Mouse (Mus musculus): ENCODE results near the gene Ccdc12. TPM values are rescaled to one million over a fixed set of nuclear protein-coding genes. Genes with fewer than 3 reads are reported as not detected.

The Ccdc12 gene
- polyA plus RNA-seq, 1 experiment from 2014 or later = 106 TPM

- Histone ChIP-seq H3K9me3 (ENCODE audit: control insufficient read depth, low read length) (no peaks in the 10 kb centered on the region), H3K4me2 (ENCODE audit: low read length) (no peak overlapping the region), H3K9ac (replicated peaks; ENCODE audit: low read length) (no peak overlapping the region), H3K4me1 (ENCODE audit: control insufficient read depth, insufficient read depth, low read length) (peaks cover 38% of the 10 kb centered on the region), H3K27ac (replicated peaks; ENCODE audit: low read depth, low read length) (0 out of 2 replicates have a peak overlapping the region, but pooled peaks have one; percentile 20), H3K27me3 (ENCODE audit: control insufficient read depth, insufficient read depth, low read length) (no peaks in the 10 kb centered on the region), H3K4me3 (replicated peaks; ENCODE audit: low read depth, low read length) (no peak overlapping the region), H3K36me3 (ENCODE audit: control insufficient read depth, insufficient read depth, low read length) (no peaks in the 10 kb centered on the region)
- WGBS = 81% methylated on average over 5 of the region's 5 CpGs
- DNase-seq (no peak), ATAC-seq (ENCODE audit: low FRiP score, low TSS enrichment) (no peak; the same call in 1 of the 2 replicates)
These were observed 29.3 kb downstream of the Ccdc12 start for GRCm38 (mm10) chr9:110685591-110685990.

DNA sequence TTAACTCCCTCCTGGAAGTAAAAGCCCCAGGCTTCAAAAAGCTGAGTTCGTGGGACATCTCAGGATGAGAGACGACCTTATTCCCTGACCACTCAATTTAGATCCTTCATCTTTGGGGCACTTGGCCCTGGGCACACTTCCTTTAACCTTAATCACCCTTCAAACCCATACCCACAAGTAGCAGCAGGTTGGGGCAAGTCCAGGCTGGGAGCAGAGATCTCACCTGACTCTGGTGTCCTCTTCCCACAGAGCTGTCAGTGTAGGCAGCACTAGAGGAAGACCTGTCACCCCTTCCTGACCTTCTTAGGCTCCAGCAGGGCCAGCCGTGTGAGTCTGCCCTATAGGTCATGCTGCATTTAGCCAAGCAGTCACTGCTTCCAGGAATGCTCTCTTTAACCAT lies 30.2 kb downstream of the Ccdc12 start:
- Histone ChIP-seq H3K9me3 (ENCODE audit: control insufficient read depth, low read length) (no peaks in the 10 kb centered on the region), H3K9ac (replicated peaks; ENCODE audit: low read length) (no peak overlapping the region), H3K4me2 (ENCODE audit: low read length) (no peak overlapping the region), H3K4me3 (replicated peaks; ENCODE audit: low read depth, low read length) (no peak overlapping the region), H3K27me3 (ENCODE audit: control insufficient read depth, insufficient read depth, low read length) (no peaks in the 10 kb centered on the region), H3K4me1 (ENCODE audit: control insufficient read depth, insufficient read depth, low read length) (peaks cover 38% of the 10 kb centered on the region), H3K27ac (replicated peaks; ENCODE audit: low read depth, low read length) (no peak overlapping the region), H3K36me3 (ENCODE audit: control insufficient read depth, insufficient read depth, low read length) (no peaks in the 10 kb centered on the region)
- DNase-seq (no peak), ATAC-seq (ENCODE audit: low FRiP score, low TSS enrichment) (no peak)
- WGBS = 56% methylated on average over 3 of the region's 3 CpGs

GRCm38 (mm10) chr9:110687061-110687460 lies 30.8 kb downstream of the Ccdc12 start:
- Histone ChIP-seq H3K4me3 (replicated peaks; ENCODE audit: low read depth, low read length) (no peak overlapping the region), H3K4me1 (ENCODE audit: control insufficient read depth, insufficient read depth, low read length) (peaks cover 34% of the 10 kb centered on the region), H3K4me2 (ENCODE audit: low read length) (no peak overlapping the region), H3K9ac (replicated peaks; ENCODE audit: low read length) (no peak overlapping the region), H3K27me3 (ENCODE audit: control insufficient read depth, insufficient read depth, low read length) (no peaks in the 10 kb centered on the region), H3K36me3 (ENCODE audit: control insufficient read depth, insufficient read depth, low read length) (no peaks in the 10 kb centered on the region), H3K9me3 (ENCODE audit: control insufficient read depth, low read length) (no peaks in the 10 kb centered on the region), H3K27ac (replicated peaks; ENCODE audit: low read depth, low read length) (no peak overlapping the region)
- no peak for DNase-seq
- ATAC-seq (ENCODE audit: low FRiP score, low TSS enrichment) = no peak
- 61% methylated on average over 5 of the region's 5 CpGs for WGBS

DNA sequence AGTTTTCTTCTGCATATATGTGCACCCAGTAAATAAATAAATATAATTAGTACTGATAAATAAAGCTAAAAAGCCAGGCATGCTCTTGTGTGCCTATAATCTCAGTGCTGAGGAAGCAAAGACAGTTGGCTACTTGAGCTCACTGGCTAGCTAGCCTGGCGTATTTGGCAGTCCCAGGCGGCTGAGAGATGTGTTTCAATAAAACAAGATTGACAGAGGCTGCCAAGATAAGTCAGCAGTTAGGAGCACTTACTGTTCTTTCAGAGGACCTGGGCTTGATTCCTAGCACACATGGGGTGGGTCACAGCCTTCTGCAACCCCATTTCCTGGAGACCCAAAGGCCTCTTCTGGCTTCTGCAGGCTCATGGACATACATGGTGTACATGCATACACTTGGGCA lies 31.5 kb downstream of the Ccdc12 start:
- ATAC-seq (ENCODE audit: low FRiP score, low TSS enrichment) = no peak
- no peak overlapping the region for H3K4me2 ChIP-seq (ENCODE audit: low read length)
- no peaks in the 10 kb centered on the region for H3K36me3 ChIP-seq (ENCODE audit: control insufficient read depth, insufficient read depth, low read length)
- WGBS = 85% methylated on average over 2 of the region's 2 CpGs
- no peaks in the 10 kb centered on the region for H3K27me3 ChIP-seq (ENCODE audit: control insufficient read depth, insufficient read depth, low read length)
- peaks cover 28% of the 10 kb centered on the region for H3K4me1 ChIP-seq (ENCODE audit: control insufficient read depth, insufficient read depth, low read length)
- H3K27ac ChIP-seq (replicated peaks; ENCODE audit: low read depth, low read length) = no peak overlapping the region
- no peak for DNase-seq
- H3K9ac ChIP-seq (replicated peaks; ENCODE audit: low read length) = no peak overlapping the region
- H3K9me3 ChIP-seq (ENCODE audit: control insufficient read depth, low read length) = no peaks in the 10 kb centered on the region
- H3K4me3 ChIP-seq (replicated peaks; ENCODE audit: low read depth, low read length) = no peak overlapping the region

DNA sequence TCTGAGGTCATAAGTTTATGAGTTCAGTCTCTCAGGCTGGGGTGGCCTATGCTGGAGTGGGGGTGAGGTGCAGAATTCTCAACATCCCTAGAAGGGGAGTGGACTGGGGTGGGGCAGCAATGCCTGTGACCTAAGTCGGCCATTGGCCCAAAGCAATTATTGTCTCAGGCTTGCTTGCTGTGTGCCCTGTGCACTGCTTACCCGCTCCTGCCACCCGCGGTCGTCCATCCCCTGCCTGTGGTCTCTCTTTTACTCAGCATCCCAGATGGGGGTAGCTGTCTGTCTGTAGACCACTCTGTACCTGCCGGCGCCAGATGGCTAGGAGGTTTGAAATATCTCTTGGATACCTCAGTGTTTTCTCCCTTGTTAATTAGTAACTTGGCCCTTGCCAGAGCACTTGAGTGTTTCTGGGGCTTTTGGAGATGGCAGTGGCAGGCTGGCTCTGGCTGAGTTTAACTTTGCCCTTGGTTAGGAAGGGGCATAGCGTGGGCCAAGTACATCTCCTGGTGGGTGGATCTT lies 33.0 kb downstream of the Ccdc12 start:
- H3K4me2 ChIP-seq (ENCODE audit: low read length) = no peak overlapping the region
- ATAC-seq (ENCODE audit: low FRiP score, low TSS enrichment) = no peak
- WGBS = 91% methylated on average over 8 of the region's 8 CpGs

DNA sequence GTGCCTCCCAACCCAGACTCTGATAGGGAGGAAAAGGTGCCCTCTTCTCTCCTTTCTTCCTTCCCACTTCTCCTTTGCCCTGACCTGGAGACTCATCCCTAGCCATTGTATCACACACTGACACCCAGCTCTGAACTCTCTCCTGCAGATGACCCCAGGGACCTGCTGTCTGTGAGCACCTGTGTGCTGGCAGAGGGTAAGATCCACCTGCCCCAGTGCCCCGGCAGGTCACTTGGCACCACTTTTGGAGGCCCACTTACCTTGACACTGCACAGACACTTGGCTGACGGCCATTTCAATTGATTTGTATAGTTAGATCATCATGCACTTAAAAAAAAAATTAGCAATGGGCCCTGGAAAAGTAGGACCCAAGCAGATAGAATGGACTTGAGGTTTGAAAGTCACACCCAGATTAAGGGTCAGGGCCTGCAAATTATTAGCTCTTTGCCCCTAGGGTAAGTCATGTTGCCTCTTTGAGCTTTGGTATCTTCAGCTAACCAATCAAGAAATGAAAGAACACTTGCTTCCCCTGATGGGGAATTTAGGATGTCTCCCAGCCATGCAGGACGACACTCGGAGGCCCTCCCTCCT lies 39.0 kb downstream of the Ccdc12 start:
- Histone ChIP-seq H3K4me1 (ENCODE audit: control insufficient read depth, insufficient read depth, low read length) (no peaks in the 10 kb centered on the region), H3K4me3 (replicated peaks; ENCODE audit: low read depth, low read length) (no peak overlapping the region), H3K27ac (replicated peaks; ENCODE audit: low read depth, low read length) (no peak overlapping the region), H3K27me3 (ENCODE audit: control insufficient read depth, insufficient read depth, low read length) (no peaks in the 10 kb centered on the region), H3K9ac (replicated peaks; ENCODE audit: low read length) (no peak overlapping the region), H3K4me2 (ENCODE audit: low read length) (no peak overlapping the region), H3K9me3 (ENCODE audit: control insufficient read depth, low read length) (no peaks in the 10 kb centered on the region), H3K36me3 (ENCODE audit: control insufficient read depth, insufficient read depth, low read length) (peaks cover 25% of the 10 kb centered on the region)
- no peak for ATAC-seq (ENCODE audit: low FRiP score, low TSS enrichment)
- WGBS = 91% methylated on average over 4 of the region's 4 CpGs
- DNase-seq = no peak

More for the DNA sequence above, 33.0 kb downstream of the Ccdc12 start:
- no peak overlapping the region for H3K27ac ChIP-seq (replicated peaks; ENCODE audit: low read depth, low read length)
- H3K36me3 ChIP-seq (ENCODE audit: control insufficient read depth, insufficient read depth, low read length) = 0 out of 2 replicates have a peak, but pooled peaks cover 6% of the 10 kb centered on the region
- peaks cover 14% of the 10 kb centered on the region; the same call in 1 of the 2 replicates for H3K4me1 ChIP-seq (ENCODE audit: control insufficient read depth, insufficient read depth, low read length)
- no peaks in the 10 kb centered on the region for H3K27me3 ChIP-seq (ENCODE audit: control insufficient read depth, insufficient read depth, low read length)
- no peak overlapping the region for H3K4me3 ChIP-seq (replicated peaks; ENCODE audit: low read depth, low read length)
- no peaks in the 10 kb centered on the region for H3K9me3 ChIP-seq (ENCODE audit: control insufficient read depth, low read length)
- DNase-seq = no peak
- no peak overlapping the region for H3K9ac ChIP-seq (replicated peaks; ENCODE audit: low read length)

GRCm38 (mm10) chr9:110696427-110696826 lies 40.1 kb downstream of the Ccdc12 start:
- WGBS = 94% methylated on average over 5 of the region's 5 CpGs

GRCm38 (mm10) chr9:110697465-110697864 lies 41.2 kb downstream of the Ccdc12 start:
- H3K27ac ChIP-seq (replicated peaks; ENCODE audit: low read depth, low read length) = no peak overlapping the region
- no peak overlapping the region for H3K4me3 ChIP-seq (replicated peaks; ENCODE audit: low read depth, low read length)
- H3K4me2 ChIP-seq (ENCODE audit: low read length) = no peak overlapping the region
- H3K4me1 ChIP-seq (ENCODE audit: control insufficient read depth, insufficient read depth, low read length) = no peaks in the 10 kb centered on the region
- ATAC-seq (ENCODE audit: low FRiP score, low TSS enrichment) = no peak
- H3K9ac ChIP-seq (replicated peaks; ENCODE audit: low read length) = no peak overlapping the region
- no peaks in the 10 kb centered on the region for H3K27me3 ChIP-seq (ENCODE audit: control insufficient read depth, insufficient read depth, low read length)
- no peaks in the 10 kb centered on the region for H3K9me3 ChIP-seq (ENCODE audit: control insufficient read depth, low read length)
- DNase-seq = no peak
- peaks cover 25% of the 10 kb centered on the region for H3K36me3 ChIP-seq (ENCODE audit: control insufficient read depth, insufficient read depth, low read length)
- 81% methylated on average over 3 of the region's 3 CpGs for WGBS

More at GRCm38 (mm10) chr9:110696427-110696826, 40.1 kb downstream of the Ccdc12 start:
- Histone ChIP-seq H3K9me3 (ENCODE audit: control insufficient read depth, low read length) (no peaks in the 10 kb centered on the region), H3K4me3 (replicated peaks; ENCODE audit: low read depth, low read length) (no peak overlapping the region), H3K27ac (replicated peaks; ENCODE audit: low read depth, low read length) (no peak overlapping the region), H3K9ac (replicated peaks; ENCODE audit: low read length) (no peak overlapping the region), H3K4me2 (ENCODE audit: low read length) (no peak overlapping the region), H3K36me3 (ENCODE audit: control insufficient read depth, insufficient read depth, low read length) (peaks cover 25% of the 10 kb centered on the region), H3K27me3 (ENCODE audit: control insufficient read depth, insufficient read depth, low read length) (no peaks in the 10 kb centered on the region), H3K4me1 (ENCODE audit: control insufficient read depth, insufficient read depth, low read length) (no peaks in the 10 kb centered on the region)
- no peak for ATAC-seq (ENCODE audit: low FRiP score, low TSS enrichment)
- no peak for DNase-seq

DNA sequence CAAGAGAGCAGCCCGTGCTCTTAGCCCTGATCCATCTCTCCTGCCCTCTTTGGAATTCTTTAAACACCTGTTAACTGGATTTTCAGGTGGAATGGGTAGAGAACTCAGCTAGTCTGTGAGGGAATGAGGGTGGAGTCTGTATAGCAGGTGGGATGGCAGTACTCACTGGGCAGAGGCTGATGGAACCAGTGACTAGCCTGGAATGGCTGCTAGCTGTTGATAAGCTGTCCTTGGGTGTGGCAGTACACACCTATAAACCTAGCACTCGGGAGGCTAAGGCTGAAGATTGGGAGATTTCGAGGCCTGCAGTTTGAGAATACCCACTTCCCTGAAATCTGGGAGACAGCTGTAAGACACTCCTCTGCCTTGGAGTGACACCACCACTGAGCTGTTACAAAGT lies 43.3 kb downstream of the Ccdc12 start:
- Histone ChIP-seq H3K36me3 (ENCODE audit: control insufficient read depth, insufficient read depth, low read length) (peaks cover 18% of the 10 kb centered on the region), H3K27ac (replicated peaks; ENCODE audit: low read depth, low read length) (no peak overlapping the region), H3K4me3 (replicated peaks; ENCODE audit: low read depth, low read length) (no peak overlapping the region), H3K4me2 (ENCODE audit: low read length) (no peak overlapping the region), H3K4me1 (ENCODE audit: control insufficient read depth, insufficient read depth, low read length) (no peaks in the 10 kb centered on the region), H3K27me3 (ENCODE audit: control insufficient read depth, insufficient read depth, low read length) (no peaks in the 10 kb centered on the region), H3K9ac (replicated peaks; ENCODE audit: low read length) (no peak overlapping the region), H3K9me3 (ENCODE audit: control insufficient read depth, low read length) (no peaks in the 10 kb centered on the region)
- ATAC-seq (ENCODE audit: low FRiP score, low TSS enrichment) (no peak), DNase-seq (no peak)
- 94% methylated on average over 3 of the region's 3 CpGs for WGBS

Measured in midbrain, embryonic 14.5 days (tissue).